Mouse (Mus musculus): ENCODE results near the gene Nts.

GRCm38 (mm10) chr10:102507386-102507785 lies 17.1 kb upstream of the Nts start:
- no peak for TF ChIP-seq EP300 (IDR thresholded peaks at IDR 0.05; ENCODE audit: low read depth)
- TF ChIP-seq CTCF (IDR thresholded peaks at IDR 0.05; ENCODE audit: low read depth): no peak
